Mouse (Mus musculus) lung, postnatal 0 days (tissue): Measurements from ENCODE around the gene S100a8.

Experiments used
- CTCF ChIP-seq: IDR thresholded peaks from 2 replicates; pipeline ENCODE4 v1.5.1; 2016; ENCODE audit warnings: antibody characterized with exemption, mild to moderate bottlenecking
- EP300 ChIP-seq: IDR thresholded peaks from 2 replicates; pipeline ENCODE4 v1.6.1; 2016; ENCODE audit warnings: antibody characterized with exemption, mild to moderate bottlenecking, control low read depth

GRCm38 (mm10) chr3:90708523-90709202, 39.9 kb downstream of the S100a8 start:
- TF ChIP-seq CTCF (peak; percentile 74), EP300 (no peak)
